Mouse (Mus musculus): Measurements from ENCODE around the gene Plac8.

- TF ChIP-seq CTCF (IDR thresholded peaks at IDR 0.05; ENCODE audit: extremely low read depth, insufficient read depth, insufficient read length, insufficient replicate concordance) (no peak), POLR2A (IDR thresholded peaks at IDR 0.05; ENCODE audit: low read depth, low read length) (peak; percentile 27; the same call in 1 of the 2 replicates)
These were observed 53.7 kb downstream of the Plac8 start, which contains the start of gene Cops4 for GRCm38 (mm10) chr5:100518049-100519026.

Measured in spleen, adult 2 months (tissue).